Mouse (Mus musculus) liver, postnatal 0 days (tissue): ENCODE measurements at regions not wholly inside any gene's neighbourhood (a gene's known extent, or its start where the extent isn't known, plus 50 kb on each side); places are given as distances from the start of the nearest gene placed in this dataset.
A peak's percentile ranks its signal among the peaks of the same experiment; 100 is the strongest.

Experiments used
- ATAC-seq: fragments of 200-750 bp; cut with Nextera tagmentation; 2 replicates; pipeline ENCODE4 v1.8.0; 2017; ENCODE audit warnings: mild to moderate bottlenecking, moderate library complexity
- DNase-seq: peaks from one replicate; pipeline ENCODE4 v3.0.0-alpha.2; 2016
- H3K27ac ChIP-seq: fragments of 300-500 bp; sonication (generic); 2 replicates; pipeline ENCODE4 v1.5.1; 2014; ENCODE audit warnings: antibody characterized with exemption, moderate library complexity, mild to moderate bottlenecking, low read depth
- H3K27me3 ChIP-seq: fragments of 300-500 bp; sonication (generic); 2 replicates; pipeline ENCODE4 v1.6.1; 2014; ENCODE audit warnings: low read length, control low read depth, mixed read lengths; ENCODE audit not compliant: insufficient read depth
- H3K36me3 ChIP-seq: fragments of 300-500 bp; sonication (generic); replicated peaks from 2 replicates; pipeline ENCODE4 v1.6.1; 2014; ENCODE audit warnings: mild to moderate bottlenecking, control low read depth, low read length, moderate library complexity, mixed read lengths; ENCODE audit not compliant: insufficient read depth
- H3K4me1 ChIP-seq: fragments of 300-500 bp; sonication (generic); 2 replicates; pipeline ENCODE4 v1.6.1; 2014; ENCODE audit warnings: antibody characterized with exemption, mild to moderate bottlenecking, control low read depth; ENCODE audit not compliant: insufficient read depth
- H3K4me2 ChIP-seq: fragments of 300-500 bp; sonication (generic); 2 replicates; pipeline ENCODE4 v1.6.1; 2014; ENCODE audit warnings: low read depth, mild to moderate bottlenecking, low read length, moderate library complexity, mixed read lengths
- H3K4me3 ChIP-seq: fragments of 300-500 bp; sonication (generic); 2 replicates; pipeline ENCODE4 v1.5.1; 2014; ENCODE audit warnings: low read depth, low read length
- H3K9ac ChIP-seq: fragments of 300-500 bp; sonication (generic); replicated peaks from 2 replicates; pipeline ENCODE4 v1.6.1; 2014; ENCODE audit warnings: mild to moderate bottlenecking, moderate library complexity
- H3K9me3 ChIP-seq: fragments of 300-500 bp; sonication (generic); 2 replicates; pipeline ENCODE4 v1.6.1; 2016; ENCODE audit warnings: mild to moderate bottlenecking, control low read depth, low read length, mixed read lengths
- CTCF ChIP-seq: sonication (generic); IDR thresholded peaks from 2 replicates; pipeline ENCODE4 v1.5.1; 2016; ENCODE audit warnings: antibody characterized with exemption, low read depth
- EP300 ChIP-seq: IDR thresholded peaks from 2 replicates; pipeline ENCODE4 v1.6.1; 2016; ENCODE audit warnings: antibody characterized with exemption, low read depth, mild to moderate bottlenecking
- WGBS: fragments of 180-500 bp; shearing (Covaris S2); extraction: QIAGEN DNeasy Blood & Tissue Kit; methylation state at CpG from one replicate; pipeline ENCODE4 v1.1.7; 2014; ENCODE audit not compliant: insufficient replicate concordance; 5-methylcytosine and 5-hydroxymethylcytosine counted together

- Histone ChIP-seq H3K9ac (no peak overlapping the region), H3K27ac (no peak overlapping the region), H3K27me3 (no peaks in the 10 kb centered on the region), H3K9me3 (no peaks in the 10 kb centered on the region), H3K4me2 (no peak overlapping the region), H3K36me3 (no peaks in the 10 kb centered on the region), H3K4me3 (no peak overlapping the region), H3K4me1 (no peaks in the 10 kb centered on the region)
- 71% methylated on average over 4 of the region's 4 CpGs for WGBS
- ATAC-seq (no peak), DNase-seq (no peak)
- TF ChIP-seq EP300 (no peak), CTCF (no peak)
These were observed 168.6 kb upstream of the Fbxl7 start for GRCm38 (mm10) chr15:27063971-27064370.

- Histone ChIP-seq H3K9ac (no peak overlapping the region), H3K27me3 (no peaks in the 10 kb centered on the region), H3K4me3 (no peak overlapping the region), H3K9me3 (no peaks in the 10 kb centered on the region), H3K4me1 (no peaks in the 10 kb centered on the region), H3K27ac (no peak overlapping the region), H3K36me3 (no peaks in the 10 kb centered on the region), H3K4me2 (no peak overlapping the region)
- no peak for DNase-seq
- no peak for TF ChIP-seq EP300
- TF ChIP-seq CTCF: no peak
- 51% methylated on average over 1 of the region's 1 CpGs for WGBS
- ATAC-seq: no peak
These were observed 172.3 kb upstream of the Fbxl7 start for GRCm38 (mm10) chr15:27067691-27068090.

- Histone ChIP-seq H3K27me3 (no peaks in the 10 kb centered on the region), H3K9me3 (no peaks in the 10 kb centered on the region), H3K4me1 (no peaks in the 10 kb centered on the region), H3K27ac (no peak overlapping the region), H3K4me3 (no peak overlapping the region), H3K9ac (no peak overlapping the region), H3K4me2 (no peak overlapping the region), H3K36me3 (no peaks in the 10 kb centered on the region)
- TF ChIP-seq EP300 (no peak), CTCF (no peak)
- ATAC-seq (no peak), DNase-seq (peak; percentile 17)
- WGBS: 65% methylated on average over 4 of the region's 4 CpGs
These were observed 182.5 kb upstream of the Fbxl7 start for GRCm38 (mm10) chr15:27077926-27078325.

- WGBS: 72% methylated on average over 5 of the region's 5 CpGs
- no peak overlapping the region for H3K9ac ChIP-seq
- H3K4me2 ChIP-seq: no peak overlapping the region
These were observed 187.4 kb upstream of the Fbxl7 start for GRCm38 (mm10) chr15:27082826-27083225.

DNA sequence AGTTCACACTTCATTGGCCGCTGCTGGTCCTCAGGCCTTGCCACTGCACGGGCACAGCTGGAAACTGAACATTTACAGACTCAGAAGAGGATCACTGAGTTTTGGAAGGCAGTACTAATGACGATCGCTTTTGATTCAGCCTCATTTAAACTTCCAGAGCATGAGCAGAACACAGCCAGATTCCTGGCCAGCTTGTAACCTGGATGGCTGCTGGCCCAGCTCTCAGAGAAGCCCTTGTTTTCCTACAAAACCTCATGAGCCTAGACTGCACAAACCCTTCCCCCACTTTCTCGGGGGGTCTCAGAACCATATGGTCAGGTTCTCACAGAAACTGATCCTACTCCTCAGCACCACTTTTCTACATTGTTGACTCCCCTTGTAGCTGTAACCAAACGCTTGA, 188.2 kb upstream of the Fbxl7 start:
- no peak for ATAC-seq
- no peaks in the 10 kb centered on the region for H3K27me3 ChIP-seq

More at GRCm38 (mm10) chr15:27082826-27083225, 187.4 kb upstream of the Fbxl7 start:
- Histone ChIP-seq H3K27me3 (no peaks in the 10 kb centered on the region), H3K9me3 (no peaks in the 10 kb centered on the region), H3K36me3 (no peaks in the 10 kb centered on the region), H3K4me3 (no peak overlapping the region), H3K27ac (no peak overlapping the region), H3K4me1 (no peaks in the 10 kb centered on the region)
- TF ChIP-seq EP300: no peak
- TF ChIP-seq CTCF: no peak
- ATAC-seq: no peak
- DNase-seq: no peak

GRCm38 (mm10) chr15:27089155-27089554, 193.8 kb upstream of the Fbxl7 start:
- Histone ChIP-seq H3K27me3 (no peaks in the 10 kb centered on the region), H3K9me3 (no peaks in the 10 kb centered on the region), H3K4me1 (no peaks in the 10 kb centered on the region), H3K27ac (no peak overlapping the region), H3K9ac (no peak overlapping the region), H3K36me3 (no peaks in the 10 kb centered on the region), H3K4me2 (no peak overlapping the region), H3K4me3 (no peak overlapping the region)
- no peak for DNase-seq
- ATAC-seq: no peak
- 77% methylated on average over 6 of the region's 6 CpGs for WGBS
- TF ChIP-seq CTCF (no peak), EP300 (no peak)

More for the DNA sequence above, 188.2 kb upstream of the Fbxl7 start:
- WGBS: 71% methylated on average over 6 of the region's 6 CpGs
- Histone ChIP-seq H3K36me3 (no peaks in the 10 kb centered on the region), H3K4me3 (no peak overlapping the region), H3K4me1 (no peaks in the 10 kb centered on the region), H3K4me2 (no peak overlapping the region), H3K9ac (no peak overlapping the region), H3K27ac (no peak overlapping the region), H3K9me3 (no peaks in the 10 kb centered on the region)
- DNase-seq: no peak
- TF ChIP-seq EP300 (no peak), CTCF (no peak)

- no peak overlapping the region for H3K27ac ChIP-seq
- 61% methylated on average over 3 of the region's 3 CpGs for WGBS
- no peak for ATAC-seq
- H3K36me3 ChIP-seq: no peaks in the 10 kb centered on the region
- no peak overlapping the region for H3K4me2 ChIP-seq
- H3K9me3 ChIP-seq: no peaks in the 10 kb centered on the region
- H3K4me1 ChIP-seq: no peaks in the 10 kb centered on the region
- no peak overlapping the region for H3K9ac ChIP-seq
- TF ChIP-seq CTCF (no peak), EP300 (no peak)
- H3K27me3 ChIP-seq: no peaks in the 10 kb centered on the region
- no peak for DNase-seq
- no peak overlapping the region for H3K4me3 ChIP-seq
These were observed 198.7 kb upstream of the Fbxl7 start for GRCm38 (mm10) chr15:27094102-27094501.
